Mouse (Mus musculus) hindbrain, embryonic 12.5 days (tissue): Measurements from ENCODE around the gene 4933428G20Rik. TPM values are rescaled to one million over a fixed set of nuclear protein-coding genes. Genes with fewer than 3 reads are reported as not detected.

ENCODE experiments used
- ATAC-seq: fragments of 200-750 bp; cut with Nextera tagmentation; 2 replicates; pipeline ENCODE4 v1.8.0; 2017; ENCODE audit warnings: moderate TSS enrichment; ENCODE audit not compliant: low FRiP score
- H3K27ac ChIP-seq: fragments of 300-500 bp; sonication (generic); 2 replicates; pipeline ENCODE4 v1.5.1; 2016; ENCODE audit warnings: mild to moderate bottlenecking
- H3K27me3 ChIP-seq: fragments of 300-500 bp; sonication (generic); 2 replicates; pipeline ENCODE4 v1.6.1; 2016; ENCODE audit warnings: mild to moderate bottlenecking
- H3K36me3 ChIP-seq: fragments of 300-500 bp; sonication (generic); 2 replicates; pipeline ENCODE4 v1.6.1; 2016; ENCODE audit warnings: mild to moderate bottlenecking
- H3K4me1 ChIP-seq: fragments of 300-500 bp; sonication (generic); 2 replicates; pipeline ENCODE4 v1.6.1; 2016
- H3K4me2 ChIP-seq: fragments of 300-500 bp; sonication (generic); replicated peaks from 2 replicates; pipeline ENCODE4 v1.6.1; 2016; ENCODE audit warnings: mild to moderate bottlenecking
- H3K4me3 ChIP-seq: fragments of 300-500 bp; sonication (generic); 2 replicates; pipeline ENCODE4 v1.5.1; 2016; ENCODE audit warnings: mild to moderate bottlenecking
- H3K9ac ChIP-seq: fragments of 300-500 bp; sonication (generic); 2 replicates; pipeline ENCODE4 v1.6.1; 2016; ENCODE audit warnings: mild to moderate bottlenecking, moderate library complexity
- H3K9me3 ChIP-seq: fragments of 300-500 bp; sonication (generic); replicated peaks from 2 replicates; pipeline ENCODE4 v1.6.1; 2016; ENCODE audit warnings: mild to moderate bottlenecking
- WGBS: fragments of 180-500 bp; shearing (Covaris S2); methylation state at CpG from one replicate; pipeline ENCODE4 v1.1.7; 2016; 5-methylcytosine and 5-hydroxymethylcytosine counted together
- polyA plus RNA-seq: library from polyadenylated mRNA; unstranded; fragments of >200 nt; fragmentation: Nextera tagmentation; extraction: Ambion mirVana; gene quantifications from 2 replicates; pipeline ENCODE4 v1.2.1, GENCODE M21; 2016

4933428G20Rik gene
- polyA plus RNA-seq, 1 experiment from 2014 or later, result 0.94 TPM

DNA sequence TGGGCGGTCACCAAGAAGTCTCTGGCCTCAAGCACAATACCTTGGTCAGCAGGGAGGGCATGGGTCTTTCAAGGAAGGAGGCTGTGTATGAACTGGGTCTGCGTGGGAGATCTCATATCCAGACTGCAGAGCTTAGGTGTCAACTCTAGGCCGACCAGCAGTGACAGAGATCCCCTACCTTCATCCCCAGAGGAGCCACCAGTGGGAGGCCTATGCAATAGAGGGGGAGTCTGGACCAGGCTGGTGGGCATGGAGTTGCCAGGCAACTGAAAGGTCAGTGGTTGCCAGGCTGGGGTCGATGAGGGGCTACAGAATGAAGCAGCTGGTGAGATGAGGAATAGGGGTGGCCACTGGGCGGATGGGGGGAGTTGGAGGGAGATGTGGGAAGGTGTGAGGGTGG is 39.5 kb upstream of the 4933428G20Rik start:
- H3K36me3 ChIP-seq, result 0 out of 2 replicates have a peak, but pooled peaks cover 9% of the 10 kb centered on the region

DNA sequence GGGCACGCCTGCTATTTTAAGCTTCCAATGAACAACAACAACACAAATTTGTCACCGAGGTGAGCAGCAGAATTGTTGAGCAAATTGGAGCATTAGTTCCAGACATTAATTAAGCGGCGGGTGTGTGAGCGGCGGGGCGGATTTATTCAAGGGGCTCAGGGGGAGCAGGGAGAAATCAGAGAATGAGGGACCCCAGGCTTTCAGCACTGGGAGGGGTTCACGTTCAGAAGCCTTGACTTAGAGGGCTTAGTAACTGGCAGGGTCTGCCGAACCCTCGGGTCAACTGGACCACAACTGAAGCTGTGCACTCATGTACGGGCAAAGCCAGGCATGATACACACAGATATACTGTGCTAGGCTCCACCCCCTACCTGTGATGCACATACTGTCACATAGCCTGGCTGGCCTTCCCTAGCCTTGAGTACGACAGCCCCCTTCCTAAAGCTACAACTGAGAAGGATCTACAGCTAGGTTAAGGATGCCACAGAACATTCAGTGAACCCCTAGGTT is 37.5 kb upstream of the 4933428G20Rik start:
- Histone ChIP-seq H3K9me3 (no peaks in the 10 kb centered on the region), H3K27ac (no peak overlapping the region), H3K27me3 (peaks cover 81% of the 10 kb centered on the region), H3K9ac (peak overlapping the region; percentile 4; the same call in 1 of the 2 replicates), H3K36me3 (peaks cover 12% of the 10 kb centered on the region), H3K4me3 (no peak overlapping the region), H3K4me1 (peaks cover 55% of the 10 kb centered on the region), H3K4me2 (peak overlapping the region; percentile 55)
- no peak for ATAC-seq
- 18% methylated on average over 12 of the region's 12 CpGs for WGBS

More for the DNA sequence above, 39.5 kb upstream of the 4933428G20Rik start:
- no peaks in the 10 kb centered on the region for H3K9me3 ChIP-seq
- H3K27me3 ChIP-seq, result peaks cover 72% of the 10 kb centered on the region
- peaks cover 53% of the 10 kb centered on the region for H3K4me1 ChIP-seq
- no peak overlapping the region for H3K4me3 ChIP-seq
- no peak overlapping the region for H3K9ac ChIP-seq
- ATAC-seq, result no peak
- H3K4me2 ChIP-seq, result no peak overlapping the region
- no peak overlapping the region for H3K27ac ChIP-seq
- 54% methylated on average over 5 of the region's 5 CpGs for WGBS

DNA sequence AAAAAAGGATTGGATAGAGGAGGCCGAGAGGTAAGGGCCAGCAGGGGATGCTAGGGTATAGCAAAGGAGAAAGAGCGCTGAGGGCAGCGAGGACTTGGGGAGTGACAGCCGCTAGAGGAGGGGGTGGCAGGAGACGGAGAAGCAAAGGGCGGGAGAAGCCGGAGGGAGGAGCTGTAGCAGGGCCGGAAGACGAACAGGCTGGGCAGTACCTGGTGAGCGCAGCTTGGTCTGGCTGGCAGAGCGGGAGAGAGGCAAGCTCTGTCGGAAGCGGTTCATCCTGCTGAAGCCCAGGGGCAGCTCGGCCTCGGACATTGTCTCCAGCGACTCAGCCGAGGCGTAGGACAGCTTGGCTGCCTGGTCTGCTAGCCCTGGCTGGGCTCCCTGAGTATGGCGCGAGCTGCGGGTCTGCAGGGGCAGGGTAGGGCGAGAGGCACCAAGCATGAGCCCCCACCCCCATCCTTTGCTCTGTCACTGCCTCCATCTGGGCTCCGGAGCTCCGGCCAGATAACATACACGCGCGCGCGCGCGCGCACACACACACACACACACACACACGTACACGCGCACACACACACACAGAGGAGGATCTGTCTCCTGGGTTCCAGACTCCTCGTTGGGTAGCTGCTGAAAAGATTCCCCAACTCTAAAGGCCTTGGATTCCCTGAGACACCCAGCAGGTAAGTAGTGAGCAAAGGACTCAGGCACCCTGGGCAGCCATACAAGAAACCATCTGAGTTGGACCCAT is 36.9 kb upstream of the 4933428G20Rik start:
- ATAC-seq, result no peak; the same call in 1 of the 2 replicates
- peak overlapping the region; percentile 38 for H3K9ac ChIP-seq
- H3K4me3 ChIP-seq, result peak overlapping the region; percentile 31
- no peaks in the 10 kb centered on the region for H3K9me3 ChIP-seq
- H3K36me3 ChIP-seq, result peaks cover 8% of the 10 kb centered on the region
- peaks cover 82% of the 10 kb centered on the region for H3K27me3 ChIP-seq
- under 1% methylated on average over 25 of the region's 36 CpGs for WGBS
- peak overlapping the region; percentile 55 for H3K4me2 ChIP-seq
- no peak overlapping the region for H3K27ac ChIP-seq
- H3K4me1 ChIP-seq, result peaks cover 58% of the 10 kb centered on the region

DNA sequence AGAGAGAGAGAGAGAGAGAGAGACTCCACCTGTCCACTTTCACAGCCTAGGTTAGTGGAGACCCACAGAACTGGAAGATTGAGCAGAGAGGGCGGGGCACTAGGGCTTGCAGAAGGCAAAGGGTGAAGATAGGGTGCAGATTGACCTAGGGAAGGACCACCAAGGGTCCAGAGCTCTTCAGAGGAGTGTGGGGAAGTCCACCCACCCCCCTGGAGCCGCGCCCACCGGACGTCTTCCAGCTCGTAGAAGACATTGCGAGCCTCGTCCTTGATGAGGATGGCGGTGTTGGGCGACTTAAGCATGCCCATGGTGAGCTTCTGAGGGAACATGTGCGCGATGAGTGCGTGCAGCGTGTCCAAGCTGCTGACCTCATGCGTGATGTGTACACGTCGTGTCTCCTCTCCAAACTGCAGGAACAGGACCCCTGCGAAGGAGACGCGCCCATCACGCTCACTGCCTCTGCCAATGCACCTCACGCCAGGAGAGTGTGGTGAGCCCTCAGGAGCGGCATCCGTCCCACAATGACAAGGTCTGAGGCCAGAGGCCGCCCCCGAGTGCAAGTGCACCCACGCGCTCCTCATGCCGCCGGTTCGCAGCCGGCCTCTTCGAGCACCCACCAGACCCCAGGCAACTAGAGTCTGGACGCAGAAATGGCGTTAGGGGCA is 36.1 kb upstream of the 4933428G20Rik start:
- H3K9ac ChIP-seq, result no peak overlapping the region
- H3K27me3 ChIP-seq, result peaks cover 81% of the 10 kb centered on the region
- H3K4me2 ChIP-seq, result peak overlapping the region; percentile 55
- 13% methylated on average over 35 of the region's 35 CpGs for WGBS
- no peak for ATAC-seq
- peaks cover 3% of the 10 kb centered on the region for H3K36me3 ChIP-seq
- H3K4me1 ChIP-seq, result peaks cover 63% of the 10 kb centered on the region
- peak overlapping the region; percentile 31 for H3K4me3 ChIP-seq
- no peaks in the 10 kb centered on the region for H3K9me3 ChIP-seq
- H3K27ac ChIP-seq, result no peak overlapping the region

DNA sequence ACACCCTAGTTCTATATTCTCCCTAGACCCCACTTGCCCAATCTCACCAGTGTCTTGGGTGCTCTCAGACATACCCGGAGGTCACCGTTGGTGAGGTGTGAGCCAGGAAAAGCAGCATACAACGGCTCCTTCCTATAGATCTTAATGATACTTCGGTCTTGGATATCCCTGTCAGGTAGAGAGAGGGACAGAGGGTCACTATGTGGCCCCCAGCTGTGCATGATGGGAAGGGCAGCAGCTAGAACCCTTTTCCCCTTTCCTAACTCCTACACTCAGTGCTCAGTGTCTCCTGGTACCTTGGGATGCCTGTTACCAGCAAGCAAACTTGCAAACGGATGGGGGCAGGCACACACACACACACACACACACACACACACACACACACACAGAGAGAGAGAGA is 35.5 kb upstream of the 4933428G20Rik start:
- Histone ChIP-seq H3K27ac (no peak overlapping the region), H3K4me2 (no peak overlapping the region), H3K9me3 (no peaks in the 10 kb centered on the region), H3K27me3 (peaks cover 86% of the 10 kb centered on the region), H3K36me3 (peaks cover 3% of the 10 kb centered on the region), H3K9ac (no peak overlapping the region), H3K4me1 (peaks cover 59% of the 10 kb centered on the region), H3K4me3 (no peak overlapping the region)
- ATAC-seq, result no peak
- 50% methylated on average over 4 of the region's 5 CpGs for WGBS

DNA sequence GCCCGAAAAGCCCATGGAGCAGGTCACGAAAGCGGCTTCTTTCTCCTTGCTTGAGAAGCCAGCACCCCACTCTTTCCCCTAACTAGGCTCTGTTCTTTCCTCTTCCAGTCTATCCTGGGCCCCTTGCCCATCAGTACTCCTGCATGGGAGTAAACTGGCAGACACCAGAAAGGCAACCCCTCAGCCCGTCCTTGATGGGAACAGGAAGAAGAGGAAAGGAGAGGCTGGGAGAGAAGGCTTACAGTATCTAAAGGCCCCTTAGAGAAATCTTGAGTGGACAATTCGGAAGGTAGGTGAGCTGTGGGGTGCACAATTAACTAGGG is 35.1 kb upstream of the 4933428G20Rik start:
- 27% methylated on average over 5 of the region's 5 CpGs for WGBS
- Histone ChIP-seq H3K9ac (peak overlapping the region; percentile 27; the same call in 1 of the 2 replicates), H3K4me2 (0 out of 2 replicates have a peak overlapping the region, but pooled peaks have one; percentile 34), H3K9me3 (no peaks in the 10 kb centered on the region), H3K36me3 (peaks cover 3% of the 10 kb centered on the region), H3K27ac (no peak overlapping the region), H3K4me1 (peaks cover 55% of the 10 kb centered on the region), H3K27me3 (peaks cover 86% of the 10 kb centered on the region), H3K4me3 (peak overlapping the region; percentile 22; the same call in 1 of the 2 replicates)
- no peak for ATAC-seq

DNA sequence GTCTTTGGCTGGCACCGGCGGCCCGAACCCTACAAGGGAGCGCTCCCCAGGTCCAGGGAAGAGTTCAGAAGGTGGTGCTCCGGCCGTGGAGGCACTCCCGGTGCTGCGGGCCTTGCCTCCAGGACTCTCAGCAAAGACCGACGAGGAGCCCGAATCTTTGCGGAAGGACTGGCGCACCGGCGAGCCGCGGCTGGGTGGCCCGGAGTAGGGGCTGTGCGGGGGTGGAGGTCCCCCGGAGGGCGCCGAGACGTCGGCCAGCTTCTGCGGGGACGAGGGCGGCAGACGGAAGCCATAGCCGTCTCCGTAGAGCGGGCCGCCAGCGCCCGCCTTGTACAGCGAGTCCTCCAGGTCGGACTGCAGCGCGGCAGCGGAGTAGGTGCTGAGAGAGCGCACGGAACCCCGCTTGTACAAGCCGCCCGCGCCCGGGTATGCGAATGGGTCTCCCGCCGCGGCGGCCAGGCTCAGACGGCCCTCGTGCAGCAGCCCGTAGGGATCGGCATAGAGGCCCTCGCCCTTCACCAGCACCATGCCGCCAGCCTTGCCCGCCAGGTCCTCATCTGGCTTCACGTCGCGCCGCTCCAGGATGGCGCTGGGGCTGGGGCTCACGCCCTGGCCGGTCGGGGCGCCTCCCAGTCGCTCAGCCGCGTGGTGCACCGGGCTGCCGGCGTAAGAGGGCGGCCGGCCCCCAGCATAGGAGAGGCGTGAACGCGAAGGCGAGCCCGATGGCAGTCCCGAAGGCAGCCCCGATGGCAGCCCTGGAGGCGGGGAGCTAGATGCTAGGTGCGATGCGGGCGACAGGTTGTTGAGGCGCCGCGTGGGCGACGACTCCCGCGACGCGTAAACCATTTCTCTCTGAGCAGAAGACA is 34.5 kb upstream of the 4933428G20Rik start:
- 2% methylated on average over 94 of the region's 95 CpGs for WGBS
- no peak for ATAC-seq
- Histone ChIP-seq H3K27me3 (peaks cover 81% of the 10 kb centered on the region), H3K9ac (peak overlapping the region; percentile 27; the same call in 1 of the 2 replicates), H3K4me1 (peaks cover 50% of the 10 kb centered on the region), H3K9me3 (no peaks in the 10 kb centered on the region), H3K4me3 (peak overlapping the region; percentile 22), H3K4me2 (peak overlapping the region; percentile 34), H3K27ac (no peak overlapping the region), H3K36me3 (peaks cover 3% of the 10 kb centered on the region)

DNA sequence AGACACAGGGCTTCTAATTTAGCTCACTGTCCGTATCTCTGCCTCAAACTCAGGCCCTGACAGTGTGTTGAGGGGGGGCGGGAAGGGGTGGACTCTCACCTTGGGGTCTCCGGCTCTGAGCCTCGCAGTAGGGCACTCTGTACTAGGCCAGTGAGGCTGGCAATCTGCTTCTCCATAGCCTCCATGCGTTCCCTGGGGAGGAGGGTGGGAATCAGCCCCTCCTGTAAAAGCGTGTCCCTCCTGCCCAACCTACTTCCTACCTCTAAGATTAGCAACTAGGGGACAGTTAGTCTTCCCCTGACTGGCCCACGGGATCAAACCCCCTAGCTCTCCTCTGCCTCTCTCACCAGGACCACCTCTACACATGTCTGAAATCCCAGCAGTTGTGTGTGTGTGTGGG is 33.5 kb upstream of the 4933428G20Rik start:
- no peak for ATAC-seq
- H3K27ac ChIP-seq, result no peak overlapping the region
- no peak overlapping the region for H3K4me3 ChIP-seq
- peaks cover 76% of the 10 kb centered on the region for H3K27me3 ChIP-seq
- no peak overlapping the region for H3K4me2 ChIP-seq
- H3K36me3 ChIP-seq, result peaks cover 11% of the 10 kb centered on the region
- peaks cover 46% of the 10 kb centered on the region for H3K4me1 ChIP-seq
- 17% methylated on average over 7 of the region's 7 CpGs for WGBS
- H3K9me3 ChIP-seq, result no peaks in the 10 kb centered on the region
- no peak overlapping the region for H3K9ac ChIP-seq

DNA sequence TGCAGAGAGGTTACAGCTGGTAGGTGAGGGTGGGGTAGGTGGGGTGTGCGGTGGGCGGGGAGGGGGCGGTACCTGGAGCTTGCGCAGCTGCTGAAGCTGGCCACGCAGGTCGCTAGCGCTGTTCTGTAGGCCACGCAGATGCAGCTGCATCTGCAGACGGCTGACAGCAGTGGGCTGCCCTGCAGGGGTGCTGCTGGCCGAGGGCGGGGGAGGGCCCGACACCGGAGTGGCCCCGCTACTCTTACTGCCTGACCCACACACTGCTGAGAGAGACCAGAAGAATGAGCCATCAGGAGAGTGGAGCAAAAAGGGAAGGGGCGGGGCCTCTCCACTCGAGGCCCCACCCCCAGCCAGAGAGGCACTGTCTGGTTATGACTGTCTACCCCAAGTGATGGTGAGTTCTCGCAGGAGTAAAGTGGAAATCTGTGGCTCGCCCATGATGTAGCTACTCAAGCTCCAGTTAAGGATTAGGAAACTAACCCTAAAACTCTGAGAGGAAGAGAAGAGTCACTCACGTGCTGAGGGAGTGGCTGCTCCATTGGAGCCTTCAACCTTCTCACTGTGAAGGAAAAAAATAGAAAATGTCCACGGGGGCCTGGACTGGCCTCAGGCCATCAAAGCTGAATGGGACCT is 32.9 kb upstream of the 4933428G20Rik start:
- ATAC-seq, result no peak
- Histone ChIP-seq H3K4me3 (0 out of 2 replicates have a peak overlapping the region, but pooled peaks have one; percentile 4), H3K36me3 (peaks cover 14% of the 10 kb centered on the region), H3K27me3 (peaks cover 70% of the 10 kb centered on the region), H3K9me3 (no peaks in the 10 kb centered on the region), H3K4me1 (peaks cover 46% of the 10 kb centered on the region), H3K4me2 (peak overlapping the region; percentile 72; the same call in 1 of the 2 replicates), H3K9ac (no peak overlapping the region), H3K27ac (no peak overlapping the region)
- 6% methylated on average over 19 of the region's 20 CpGs for WGBS

DNA sequence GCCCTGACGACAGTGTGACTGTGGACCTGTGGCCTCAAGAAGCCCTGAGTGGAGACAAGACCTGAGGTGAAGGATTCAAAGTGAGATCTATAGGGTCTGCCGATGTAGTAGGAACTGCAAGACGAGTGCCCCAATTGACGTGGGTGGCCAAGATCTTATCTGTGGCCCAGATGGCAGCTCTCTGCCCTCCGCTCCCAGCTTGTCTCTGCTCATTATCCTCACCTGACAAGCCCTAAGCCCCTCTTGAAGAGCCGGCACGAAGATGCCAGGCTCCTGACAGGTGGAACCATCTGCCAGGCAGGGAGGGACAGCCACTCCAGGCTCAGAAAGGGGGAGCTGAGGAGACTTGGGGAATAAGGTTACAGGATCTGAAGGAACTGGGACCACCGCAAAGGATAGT is 32.2 kb upstream of the 4933428G20Rik start:
- Histone ChIP-seq H3K36me3 (peaks cover 14% of the 10 kb centered on the region), H3K9me3 (no peaks in the 10 kb centered on the region), H3K9ac (peak overlapping the region; percentile 46; the same call in 1 of the 2 replicates), H3K27ac (no peak overlapping the region), H3K4me2 (peak overlapping the region; percentile 72; the same call in 1 of the 2 replicates), H3K27me3 (peaks cover 63% of the 10 kb centered on the region), H3K4me1 (peaks cover 41% of the 10 kb centered on the region), H3K4me3 (0 out of 2 replicates have a peak overlapping the region, but pooled peaks have one; percentile 35)
- WGBS, result 22% methylated on average over 8 of the region's 8 CpGs
- no peak; the same call in 1 of the 2 replicates for ATAC-seq
